ENCODE assay signal across 25 mouse cellular contexts in genomic region chr3:101907049-101907448, GRCm38 (mm10). TPM values are rescaled to one million over a fixed set of nuclear protein-coding genes. Genes with fewer than 3 reads are reported as not detected.
DNase-seq lines count a peak whose midpoint lies in the region; ATAC-seq and TF ChIP-seq lines count a peak whose summit lies in the region.
"Had no signal": no experiment of that assay in that cellular context is flagged by ENCODE, and none has a peak within 500 bp of the region (broad histone marks: within the 10 kb centered on the region; RNA-seq: fewer than 3 reads in every experiment).

No protein-coding gene starts in this region.

- no peak for ATAC-seq in heart, embryonic 16.5 days (replicated peaks; ENCODE audit: extremely low read depth, insufficient read depth, low FRiP score)
- no peak for ATAC-seq in stomach, embryonic 15.5 days (ENCODE audit: insufficient read depth, low FRiP score, low read depth)
- no peak for ATAC-seq in stomach, postnatal 0 days (ENCODE audit: low FRiP score, low TSS enrichment)
- ATAC-seq: forebrain, embryonic 14.5 days; intestine, postnatal 0 days; liver, embryonic 12.5 days; midbrain, embryonic 15.5 days had no signal

- H3K4me1 ChIP-seq in heart, embryonic 10.5 days = peaks cover 50% of the 10 kb centered on the region
- H3K4me1 ChIP-seq in heart, embryonic 16.5 days (ENCODE audit: control insufficient read depth, insufficient read depth, low read length) = peaks cover 27% of the 10 kb centered on the region
- H3K4me1 ChIP-seq in stomach, embryonic 15.5 days = no peaks in the 10 kb centered on the region
- no peaks in the 10 kb centered on the region for H3K4me1 ChIP-seq in stomach, postnatal 0 days (replicated peaks; ENCODE audit: control insufficient read depth, insufficient read depth)
- H3K4me1 ChIP-seq: liver, embryonic 12.5 days had no signal

- H3K27ac ChIP-seq in heart, embryonic 10.5 days = peak overlapping the region; percentile 80
- peak overlapping the region; percentile 48 for H3K27ac ChIP-seq in heart, embryonic 16.5 days (ENCODE audit: low read length)
- peak overlapping the region; percentile 35; the same call in 1 of the 2 replicates for H3K27ac ChIP-seq in stomach, embryonic 15.5 days
- H3K27ac ChIP-seq in stomach, postnatal 0 days (replicated peaks) = no peak overlapping the region; the same call in 1 of the 2 replicates
- H3K27ac ChIP-seq: embryonic facial prominence, embryonic 15.5 days; gastrocnemius, adult 2 months; limb, embryonic 13.5 days; liver, embryonic 12.5 days; macrophage; midbrain, embryonic 15.5 days; neural tube, embryonic 13.5 days had no signal

- H3K9me3 ChIP-seq in heart, embryonic 10.5 days = no peaks in the 10 kb centered on the region
- H3K9me3 ChIP-seq in heart, embryonic 16.5 days (replicated peaks; ENCODE audit: control insufficient read depth, low read length) = no peaks in the 10 kb centered on the region
- H3K9me3 ChIP-seq in stomach, embryonic 15.5 days = no peaks in the 10 kb centered on the region
- no peaks in the 10 kb centered on the region for H3K9me3 ChIP-seq in stomach, postnatal 0 days (ENCODE audit: control insufficient read depth, low read length)
- H3K9me3 ChIP-seq: embryonic facial prominence, embryonic 15.5 days; liver, embryonic 12.5 days; midbrain, embryonic 15.5 days; neural tube, embryonic 13.5 days had no signal

- WGBS in heart, embryonic 10.5 days = 51% methylated on average over 2 of the region's 2 CpGs
- WGBS in heart, embryonic 16.5 days = 29% methylated on average over 2 of the region's 2 CpGs
- 48% methylated on average over 2 of the region's 2 CpGs for WGBS in stomach, embryonic 15.5 days
- WGBS in stomach, postnatal 0 days = 53% methylated on average over 2 of the region's 2 CpGs

- TF ChIP-seq EP300 in stomach, postnatal 0 days (optimal IDR thresholded peaks at IDR 0.05) = no peak

- H3K4me3 ChIP-seq in heart, embryonic 10.5 days = no peak overlapping the region
- no peak overlapping the region for H3K4me3 ChIP-seq in heart, embryonic 16.5 days (ENCODE audit: low read length)
- no peak overlapping the region for H3K4me3 ChIP-seq in stomach, embryonic 15.5 days (replicated peaks)
- no peak overlapping the region for H3K4me3 ChIP-seq in stomach, postnatal 0 days (ENCODE audit: low read depth, low read length)
- H3K4me3 ChIP-seq: embryonic facial prominence, embryonic 15.5 days; gastrocnemius, adult 2 months; limb, embryonic 13.5 days; liver, embryonic 12.5 days; midbrain, embryonic 15.5 days; neural tube, embryonic 13.5 days had no signal

- H3K4me2 ChIP-seq in heart, embryonic 16.5 days (ENCODE audit: low read depth, low read length) = no peak overlapping the region
- H3K4me2 ChIP-seq in stomach, embryonic 15.5 days = no peak overlapping the region
- H3K4me2 ChIP-seq in stomach, postnatal 0 days (replicated peaks; ENCODE audit: low read depth) = no peak overlapping the region
- H3K4me2 ChIP-seq: embryonic facial prominence, embryonic 15.5 days; limb, embryonic 13.5 days; liver, embryonic 12.5 days; midbrain, embryonic 15.5 days; neural tube, embryonic 13.5 days had no signal

- H3K36me3 ChIP-seq in heart, embryonic 10.5 days = peaks cover 13% of the 10 kb centered on the region
- peaks cover 4% of the 10 kb centered on the region; the same call in 1 of the 2 replicates for H3K36me3 ChIP-seq in heart, embryonic 16.5 days (ENCODE audit: control insufficient read depth, insufficient read depth)
- H3K36me3 ChIP-seq in stomach, embryonic 15.5 days = peaks cover 4% of the 10 kb centered on the region; the same call in 1 of the 2 replicates
- H3K36me3 ChIP-seq in stomach, postnatal 0 days (ENCODE audit: control insufficient read depth, insufficient read depth, low read length) = 0 out of 2 replicates have a peak, but pooled peaks cover 2% of the 10 kb centered on the region
- H3K36me3 ChIP-seq: embryonic facial prominence, embryonic 15.5 days; liver, embryonic 12.5 days had no signal

- no peak overlapping the region for H3K9ac ChIP-seq in heart, embryonic 16.5 days (ENCODE audit: low read length)
- no peak overlapping the region for H3K9ac ChIP-seq in stomach, embryonic 15.5 days
- no peak overlapping the region for H3K9ac ChIP-seq in stomach, postnatal 0 days (ENCODE audit: low read length)
- H3K9ac ChIP-seq: embryonic facial prominence, embryonic 15.5 days; limb, embryonic 13.5 days; liver, embryonic 12.5 days; midbrain, embryonic 15.5 days; neural tube, embryonic 13.5 days had no signal

- TF ChIP-seq CTCF in stomach, postnatal 0 days (IDR thresholded peaks at IDR 0.05; ENCODE audit: low read depth) = no peak

- DNase-seq in heart, embryonic 10.5 days (ENCODE audit: low spot score) = no peak
- no peak for DNase-seq in heart, adult 18-20 months
- no peak for DNase-seq in heart, postnatal 14 days
- DNase-seq in stomach, postnatal 0 days (ENCODE audit: low spot score) = no peak
- no peak for DNase-seq in urinary bladder, postnatal 10 days (ENCODE audit: low spot score)
- DNase-seq: adrenal gland, postnatal 14 days; cerebellum, adult 8-10 months; cerebellum, postnatal 36 days; embryo, embryonic 11 days; gastrocnemius, adult 2 months; kidney, postnatal 25 days; retina, postnatal 1 day; right cerebral cortex, postnatal 25 days; thymus, adult 18-20 months; thymus, postnatal 36 days had no signal

- no peaks in the 10 kb centered on the region for H3K27me3 ChIP-seq in heart, embryonic 10.5 days (ENCODE audit: insufficient read depth, poor library complexity, severe bottlenecking)
- H3K27me3 ChIP-seq in heart, embryonic 16.5 days (ENCODE audit: control insufficient read depth, insufficient read depth, low read length) = no peaks in the 10 kb centered on the region
- no peaks in the 10 kb centered on the region for H3K27me3 ChIP-seq in stomach, embryonic 15.5 days (replicated peaks)
- no peaks in the 10 kb centered on the region for H3K27me3 ChIP-seq in stomach, postnatal 0 days (ENCODE audit: control insufficient read depth, insufficient read depth, low read length)
- H3K27me3 ChIP-seq: embryonic facial prominence, embryonic 15.5 days; limb, embryonic 13.5 days; liver, embryonic 12.5 days; midbrain, embryonic 15.5 days; neural tube, embryonic 13.5 days had no signal

- intact Hi-C loops in heart, postnatal 14 days (cut with DNase I) = no loop called here

RNA-seq across cellular contexts. Expression of gene Slc22a15, which starts 17.2 kb away (rescaled TPM):
- 4.1 and 6.3 TPM in 2 replicates for polyA plus RNA-seq in heart, embryonic 10.5 days (2016; fragmentation: Nextera tagmentation; extraction: Ambion mirVana)
- 1 to 10 TPM; 1.4 to 2.9 TPM for total RNA-seq in heart, adult 18-20 months (2021)
- 3.5 and 4.1 TPM in 2 replicates for polyA plus RNA-seq in heart, embryonic 16.5 days (2015; fragmentation: Nextera tagmentation; extraction: Ambion mirVana)
- total RNA-seq in heart, postnatal 14 days (2021) = 1 to 10 TPM; 2.9 to 3.4 TPM
- 6.2 and 7.0 TPM in 2 replicates for polyA plus RNA-seq in stomach, embryonic 15.5 days (2015; fragmentation: Nextera tagmentation; extraction: Ambion mirVana)
- polyA plus RNA-seq in stomach, postnatal 0 days (2015; fragmentation: Nextera tagmentation; extraction: Ambion mirVana) = 4.1 and 5.2 TPM in 2 replicates

RNA-seq across cellular contexts. Expression of gene Mab21l3, which starts 58.3 kb away (rescaled TPM):
- polyA plus RNA-seq in heart, embryonic 10.5 days (2016; fragmentation: Nextera tagmentation; extraction: Ambion mirVana) = 0.40 and 0.57 TPM in 2 replicates
- under 1 TPM in 1 of 2 experiments, not detected in 1; 0.13 TPM for total RNA-seq in heart, adult 18-20 months (2021)
- polyA plus RNA-seq in heart, embryonic 16.5 days (2015; fragmentation: Nextera tagmentation; extraction: Ambion mirVana) = 0.29 and 0.38 TPM in 2 replicates
- not detected for total RNA-seq in heart, postnatal 14 days (2021)
- polyA plus RNA-seq in stomach, embryonic 15.5 days (2015; fragmentation: Nextera tagmentation; extraction: Ambion mirVana) = 4.1 and 5.8 TPM in 2 replicates
- polyA plus RNA-seq in stomach, postnatal 0 days (2015; fragmentation: Nextera tagmentation; extraction: Ambion mirVana) = 0.57 and 0.67 TPM in 2 replicates
- total RNA-seq: gastrocnemius, adult 2 months had no signal
